Mouse (Mus musculus) B cell, adult 67 days (primary cell): ENCODE data around the gene Actr8. TPM values are rescaled to one million over a fixed set of nuclear protein-coding genes. Genes with fewer than 3 reads are reported as not detected.

Experiments used
- total RNA-seq, 2 experiments: library from RNA; stranded (reverse); gene quantifications; 4 replicates each; pipeline ENCODE4 v1.2.4; 2023

Gene Actr8
- total RNA-seq: 10 to 100 TPM; 63.4 to 78.4 TPM

GRCm38 (mm10) chr14:29978254-29979204 lies at the start of gene Actr8:
Actr8 (plus strand) TSS chr14:29978337.

GRCm38 (mm10) chr14:29968075-29968821 lies 9.9 kb upstream of the Actr8 start, which contains the start of gene Selenok:
Selenok (plus strand) TSS chr14:29968308.

GRCm38 (mm10) chr14:30008733-30009575 lies 30.8 kb downstream of the Actr8 start, which contains the start of the genes Il17rb and Chdh:
Il17rb (minus strand) TSS chr14:30008896.
Chdh (plus strand) TSS chr14:30009023.

Other genes with a start within 250 kb of the Actr8 start
- gene Selenok, start 10.0 kb upstream of the Actr8 start, total RNA-seq: 100 to 1,000 TPM; 121 to 169 TPM
- gene Il17rb, start 30.6 kb downstream of the Actr8 start, total RNA-seq: not detected
- gene Chdh, start 30.7 kb downstream of the Actr8 start, total RNA-seq: not detected